Mouse (Mus musculus) induced T-regulatory cell, adult 2 months (primary cell): ENCODE measurements around the gene Irs2.

Experiments
- DNase-seq: peaks from one replicate; pipeline ENCODE4 v3.0.0-alpha.2; 2012; ENCODE audit warnings: low read depth

Gene Irs2

GRCm38 (mm10) chr8:11009431-11010071, 1.3 kb upstream of the Irs2 start:
- DNase-seq: peak; percentile 74

- DNase-seq: peak; percentile 96
Observed at GRCm38 (mm10) chr8:11008842-11009420, 673 bp upstream of the Irs2 start.

- peak; percentile 76 for DNase-seq
Observed at GRCm38 (mm10) chr8:11007581-11008378, 478 bp downstream of the Irs2 start.

- DNase-seq: peak; percentile 85
Observed at GRCm38 (mm10) chr8:11007001-11007580, 1.2 kb downstream of the Irs2 start.

- DNase-seq: no peak
Observed at GRCm38 (mm10) chr8:11006276-11006630, 2.0 kb downstream of the Irs2 start.

GRCm38 (mm10) chr8:11005460-11006275, 2.6 kb downstream of the Irs2 start:
- DNase-seq: peak; percentile 20

- peak; percentile 4 for DNase-seq
Observed at GRCm38 (mm10) chr8:11004781-11005459, 3.3 kb downstream of the Irs2 start.

- DNase-seq: peak; percentile 29
Observed at GRCm38 (mm10) chr8:11003917-11004470, 4.3 kb downstream of the Irs2 start.

- DNase-seq: no peak
Observed at GRCm38 (mm10) chr8:11003253-11003652, 5.0 kb downstream of the Irs2 start.

- DNase-seq: no peak
Observed at GRCm38 (mm10) chr8:11002816-11003215, 5.4 kb downstream of the Irs2 start.

- peak; percentile 18 for DNase-seq
Observed at GRCm38 (mm10) chr8:11001062-11001549, 7.2 kb downstream of the Irs2 start.

GRCm38 (mm10) chr8:10999538-10999937, 8.7 kb downstream of the Irs2 start:
- DNase-seq: no peak

GRCm38 (mm10) chr8:10996247-10996646, 12.0 kb downstream of the Irs2 start:
- DNase-seq: no peak

GRCm38 (mm10) chr8:10995756-10996155, 12.5 kb downstream of the Irs2 start:
- no peak for DNase-seq

GRCm38 (mm10) chr8:10994390-10994954, 13.8 kb downstream of the Irs2 start:
- DNase-seq: no peak

- DNase-seq: peak; percentile 69
Observed at GRCm38 (mm10) chr8:10993582-10994216, 14.6 kb downstream of the Irs2 start.

- DNase-seq: peak; percentile 21
Observed at GRCm38 (mm10) chr8:10992081-10992480, 16.2 kb downstream of the Irs2 start.

GRCm38 (mm10) chr8:10991323-10991722, 16.9 kb downstream of the Irs2 start:
- no peak for DNase-seq

- DNase-seq: peak; percentile 17
Observed at GRCm38 (mm10) chr8:10990421-10991110, 17.7 kb downstream of the Irs2 start.
